Mouse (Mus musculus) skeletal muscle tissue, postnatal 0 days (tissue): ENCODE results near the gene Cdh7. TPM values are rescaled to one million over a fixed set of nuclear protein-coding genes. Genes with fewer than 3 reads are reported as not detected.

ENCODE experiments used
- polyA plus RNA-seq: library from polyadenylated mRNA; unstranded; fragments of >200 nt; fragmentation: Nextera tagmentation; extraction: Ambion mirVana; gene quantifications from 2 replicates; pipeline ENCODE4 v1.2.1, GENCODE M21; 2015

Cdh7 gene
- polyA plus RNA-seq: 0.09 and 0.15 TPM in 2 replicates

GRCm38 (mm10) chr1:109982064-109982808 is at the start of gene Cdh7:
TSS of gene Cdh7 (plus strand) at chr1:109982431.

